Mouse (Mus musculus): ENCODE results near the gene Tmem179b.
"Not testable (repeated sequence)": the region's sequence is repeated elsewhere in the genome, so short reads cannot be mapped to it uniquely, and the experiment has no call there.

DNA sequence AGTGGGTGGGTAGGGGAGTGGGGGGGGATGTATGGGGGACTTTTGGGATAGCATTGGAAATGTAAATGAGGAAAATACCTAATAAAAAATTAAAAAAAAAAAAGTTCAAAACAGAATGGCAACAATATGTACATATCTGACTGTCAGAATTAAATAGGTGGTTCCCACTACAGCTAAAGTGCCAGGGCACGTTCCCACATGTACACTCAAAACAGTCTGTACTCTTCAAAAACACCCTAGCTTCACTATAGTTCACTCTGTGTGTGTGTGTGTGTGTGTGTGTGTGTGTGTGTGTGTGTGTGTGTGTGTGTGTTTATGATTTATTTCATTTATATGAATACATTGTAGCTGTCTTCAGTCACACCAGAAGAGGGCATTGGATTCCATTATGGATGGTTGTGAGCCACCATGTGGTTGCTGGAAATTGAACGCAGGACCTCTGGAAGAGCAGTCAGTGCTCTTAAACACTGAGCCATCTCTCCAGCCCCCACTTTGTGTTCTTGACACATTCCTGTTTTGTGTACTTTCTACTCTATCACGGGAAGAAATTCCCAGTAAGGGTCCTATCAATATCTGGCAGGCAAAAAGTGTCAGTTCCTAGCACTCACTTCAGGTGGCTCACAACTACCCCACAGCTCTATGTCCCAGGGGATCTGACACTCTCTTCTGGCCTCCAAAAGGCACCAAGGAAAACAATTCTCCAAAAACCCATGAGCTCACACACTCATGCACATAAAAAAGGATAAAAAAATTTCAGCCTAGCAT, 45.8 kb downstream of the Tmem179b start:
- TF ChIP-seq CTCF (IDR thresholded peaks at IDR 0.05; ENCODE audit: extremely low read depth, insufficient read depth, insufficient read length, insufficient replicate concordance); POLR2A (IDR thresholded peaks at IDR 0.05; ENCODE audit: low read depth, low read length): not testable (repeated sequence)
